Mouse (Mus musculus): ENCODE results near the gene Zmpste24. TPM values are rescaled to one million over a fixed set of nuclear protein-coding genes. Genes with fewer than 3 reads are reported as not detected.

The Zmpste24 gene
- total and polyA plus RNA-seq, 3 experiments, result 17.1 to 24.8 (median 24.4) TPM

DNA sequence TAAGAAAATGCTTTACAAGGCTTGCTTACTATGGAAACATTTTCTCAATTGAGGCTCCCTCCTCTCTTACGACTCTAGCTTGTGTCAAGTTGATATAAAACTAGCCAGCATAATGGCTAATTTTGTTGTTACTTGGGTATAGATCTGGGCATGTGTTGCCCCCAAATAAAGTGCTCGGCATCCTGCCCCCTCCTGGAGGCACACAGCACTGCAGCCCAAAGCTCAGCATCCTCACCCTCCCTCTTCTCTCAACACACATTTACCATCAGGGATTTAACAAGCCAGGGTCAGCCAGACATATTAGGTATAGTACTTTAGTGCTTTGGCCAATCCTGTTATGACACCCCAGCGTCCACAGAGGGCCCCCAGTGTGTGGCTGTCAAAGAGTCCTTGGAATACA lies 41.7 kb downstream of the Zmpste24 start:
- peak; percentile 73 for TF ChIP-seq CTCF (IDR thresholded peaks at IDR 0.05)
- no peak for TF ChIP-seq EP300 (IDR thresholded peaks at IDR 0.05; ENCODE audit: insufficient read depth, low read depth, low read length)
- intact Hi-C loops (cut with DNase I), result no loop called here
- no peaks in the 10 kb centered on the region for H3K79me2 ChIP-seq (replicated peaks; ENCODE audit: control insufficient read depth, insufficient read depth, low read length)
- no peak overlapping the region for H3K27ac ChIP-seq
- no peaks in the 10 kb centered on the region; the same call in 1 of the 2 replicates for H3K36me3 ChIP-seq (ENCODE audit: control insufficient read depth, insufficient read depth, low read length)
- H3K27me3 ChIP-seq (ENCODE audit: control insufficient read depth, insufficient read depth, low read length), result no peaks in the 10 kb centered on the region; the same call in 1 of the 2 replicates
- no peak for DNase-seq
- H3K4me3 ChIP-seq, result no peak overlapping the region
- WGBS, result 52% methylated on average over 3 of the region's 3 CpGs
- no peaks in the 10 kb centered on the region for H3K4me1 ChIP-seq (ENCODE audit: control insufficient read depth, insufficient read depth, low read length)
- H3K9ac ChIP-seq (ENCODE audit: low read depth, low read length), result no peak overlapping the region

DNA sequence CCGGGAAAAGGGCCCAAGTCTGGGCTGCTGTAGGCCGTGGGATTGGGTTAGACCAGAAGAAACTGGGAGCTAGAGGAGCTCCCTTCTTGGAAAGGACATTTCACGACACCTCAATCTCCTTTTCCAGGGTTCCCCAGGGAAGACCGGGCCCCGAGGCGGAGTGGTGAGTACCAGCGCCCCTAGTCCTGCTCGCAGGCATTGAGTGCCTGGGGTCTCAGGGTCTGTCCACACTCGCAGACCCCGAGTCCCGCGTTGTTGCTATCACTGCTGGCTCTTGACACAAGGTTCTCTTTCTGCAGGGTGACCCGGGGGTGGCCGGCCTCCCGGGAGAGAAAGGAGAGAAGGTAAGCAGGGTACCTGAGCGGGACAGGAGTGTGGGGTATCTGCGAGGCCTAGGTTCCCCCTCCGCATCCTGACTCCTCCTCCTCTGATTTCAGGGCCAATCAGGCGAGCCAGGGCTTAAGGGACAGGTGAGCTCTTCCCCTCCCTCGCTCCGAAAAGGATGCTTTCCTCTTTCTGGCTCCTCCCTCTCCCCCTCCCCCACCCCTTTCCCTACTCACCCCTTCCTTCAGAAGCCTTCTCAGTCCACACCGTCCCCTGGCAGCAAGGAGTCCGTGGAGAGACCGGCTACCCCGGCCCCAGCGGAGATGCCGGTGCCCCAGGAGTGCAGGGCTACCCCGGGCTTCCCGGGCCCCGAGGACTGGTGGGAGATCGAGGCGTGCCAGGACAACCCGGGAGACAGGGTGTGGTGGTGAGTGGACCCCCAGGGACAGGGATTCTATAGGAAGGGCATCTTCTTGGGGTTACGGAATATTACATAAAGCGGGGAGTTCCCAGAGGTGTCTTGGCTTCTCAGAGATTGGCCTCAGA lies 45.4 kb downstream of the Zmpste24 start:
- H3K9ac ChIP-seq (ENCODE audit: low read depth, low read length), result no peak overlapping the region
- H3K4me1 ChIP-seq (ENCODE audit: control insufficient read depth, insufficient read depth, low read length), result no peaks in the 10 kb centered on the region
- no peak overlapping the region for H3K27ac ChIP-seq
- H3K27me3 ChIP-seq (ENCODE audit: control insufficient read depth, insufficient read depth, low read length), result no peaks in the 10 kb centered on the region; the same call in 1 of the 2 replicates
- 21% methylated on average over 35 of the region's 35 CpGs for WGBS
- DNase-seq, result no peak
- TF ChIP-seq CTCF (IDR thresholded peaks at IDR 0.05) (no peak), POLR2A (IDR thresholded peaks at IDR 0.05; ENCODE audit: insufficient read depth, low read depth, low read length) (no peak), EP300 (IDR thresholded peaks at IDR 0.05; ENCODE audit: insufficient read depth, low read depth, low read length) (no peak)
- no peaks in the 10 kb centered on the region for H3K79me2 ChIP-seq (replicated peaks; ENCODE audit: control insufficient read depth, insufficient read depth, low read length)
- intact Hi-C loops (cut with DNase I), result no loop called here
- no peaks in the 10 kb centered on the region for H3K36me3 ChIP-seq (ENCODE audit: control insufficient read depth, insufficient read depth, low read length)
- H3K4me3 ChIP-seq, result no peak overlapping the region

DNA sequence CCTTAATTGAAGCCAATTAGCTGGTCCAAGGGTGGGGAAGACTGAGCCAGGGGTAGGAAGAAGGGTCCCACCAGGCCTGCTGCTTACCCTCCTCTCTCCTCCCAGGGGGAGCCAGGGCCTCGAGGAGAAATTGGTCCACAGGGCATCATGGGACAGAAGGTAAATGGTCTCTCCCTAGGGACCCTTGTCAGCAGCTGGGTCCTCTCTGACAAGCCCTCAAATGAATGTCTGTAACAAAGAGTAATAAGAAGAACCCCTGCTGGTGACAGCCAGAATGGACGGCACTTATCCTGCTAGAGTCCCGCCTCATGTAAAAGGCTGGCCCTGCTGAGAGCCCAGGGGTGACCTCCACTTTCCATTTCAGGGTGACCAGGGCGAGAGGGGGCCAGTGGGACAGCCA lies 46.2 kb downstream of the Zmpste24 start:
- H3K4me3 ChIP-seq, result no peak overlapping the region
- no peaks in the 10 kb centered on the region; the same call in 1 of the 2 replicates for H3K27me3 ChIP-seq (ENCODE audit: control insufficient read depth, insufficient read depth, low read length)
- no peak overlapping the region for H3K9ac ChIP-seq (ENCODE audit: low read depth, low read length)
- H3K27ac ChIP-seq, result no peak overlapping the region
- H3K4me1 ChIP-seq (ENCODE audit: control insufficient read depth, insufficient read depth, low read length), result no peaks in the 10 kb centered on the region
- intact Hi-C loops (cut with DNase I), result no loop called here
- H3K36me3 ChIP-seq (ENCODE audit: control insufficient read depth, insufficient read depth, low read length), result no peaks in the 10 kb centered on the region
- H3K79me2 ChIP-seq (replicated peaks; ENCODE audit: control insufficient read depth, insufficient read depth, low read length), result no peaks in the 10 kb centered on the region; the same call in 1 of the 2 replicates
- TF ChIP-seq POLR2A (IDR thresholded peaks at IDR 0.05; ENCODE audit: insufficient read depth, low read depth, low read length) (no peak), EP300 (IDR thresholded peaks at IDR 0.05; ENCODE audit: insufficient read depth, low read depth, low read length) (no peak), CTCF (IDR thresholded peaks at IDR 0.05) (no peak)
- 50% methylated on average over 4 of the region's 4 CpGs for whole genome bisulfite sequencing
- no peak for DNase-seq

DNA sequence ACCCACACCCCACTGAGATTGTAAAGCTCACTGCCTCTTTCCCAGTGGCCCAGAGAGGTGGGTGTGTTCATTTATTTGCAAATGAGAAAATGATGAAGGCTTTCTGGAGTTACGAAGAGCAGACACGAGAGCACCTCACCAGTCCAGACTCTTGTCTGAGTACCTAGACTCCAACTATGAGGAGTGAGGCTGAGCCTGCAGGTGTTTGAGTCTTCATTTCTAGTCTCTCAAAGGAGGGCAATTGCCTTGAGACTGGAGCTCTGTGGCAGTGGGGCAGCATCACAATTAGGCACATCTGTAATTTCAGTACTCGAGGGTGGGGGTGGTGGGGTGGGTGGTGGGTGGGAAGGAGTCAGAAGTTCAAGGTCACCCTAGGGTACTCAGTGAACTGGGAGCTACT lies 55.1 kb downstream of the Zmpste24 start:
- intact Hi-C loops (cut with DNase I), result no loop called here
- no peak for TF ChIP-seq EP300 (IDR thresholded peaks at IDR 0.05; ENCODE audit: insufficient read depth, low read depth, low read length)
- TF ChIP-seq CTCF (IDR thresholded peaks at IDR 0.05), result no peak
- no peak for TF ChIP-seq POLR2A (IDR thresholded peaks at IDR 0.05; ENCODE audit: insufficient read depth, low read depth, low read length)
- Histone ChIP-seq H3K79me2 (replicated peaks; ENCODE audit: control insufficient read depth, insufficient read depth, low read length) (no peaks in the 10 kb centered on the region; the same call in 1 of the 2 replicates), H3K27me3 (ENCODE audit: control insufficient read depth, insufficient read depth, low read length) (peaks cover 4% of the 10 kb centered on the region), H3K36me3 (ENCODE audit: control insufficient read depth, insufficient read depth, low read length) (no peaks in the 10 kb centered on the region), H3K27ac (no peak overlapping the region), H3K4me1 (ENCODE audit: control insufficient read depth, insufficient read depth, low read length) (peaks cover 2% of the 10 kb centered on the region; the same call in 1 of the 2 replicates), H3K9ac (ENCODE audit: low read depth, low read length) (no peak overlapping the region), H3K4me3 (no peak overlapping the region)
- WGBS, result 89% methylated on average over 3 of the region's 3 CpGs
- DNase-seq, result no peak

DNA sequence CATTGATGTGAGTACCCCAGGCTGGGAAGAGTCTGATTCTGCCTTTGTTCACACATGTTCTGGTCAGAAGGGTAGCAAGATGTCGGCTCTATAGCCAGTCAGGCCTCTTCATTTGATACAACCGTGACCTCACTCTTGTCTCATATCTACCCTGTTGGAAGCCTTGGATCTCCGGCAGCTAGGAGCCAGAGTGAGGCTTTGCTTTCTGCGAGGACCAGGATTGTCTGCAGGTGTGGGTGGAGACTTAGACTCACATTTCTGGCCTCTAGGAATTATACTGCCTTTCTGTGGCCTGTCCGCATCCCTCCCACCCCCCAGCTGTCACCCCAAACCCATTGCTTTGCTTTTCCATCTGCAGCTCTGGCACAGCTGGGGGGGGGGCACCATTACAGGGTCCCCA lies 55.6 kb downstream of the Zmpste24 start:
- Histone ChIP-seq H3K79me2 (replicated peaks; ENCODE audit: control insufficient read depth, insufficient read depth, low read length) (no peaks in the 10 kb centered on the region; the same call in 1 of the 2 replicates), H3K27me3 (ENCODE audit: control insufficient read depth, insufficient read depth, low read length) (peaks cover 4% of the 10 kb centered on the region), H3K27ac (no peak overlapping the region), H3K9ac (ENCODE audit: low read depth, low read length) (no peak overlapping the region), H3K36me3 (ENCODE audit: control insufficient read depth, insufficient read depth, low read length) (no peaks in the 10 kb centered on the region), H3K4me3 (no peak overlapping the region), H3K4me1 (ENCODE audit: control insufficient read depth, insufficient read depth, low read length) (peaks cover 2% of the 10 kb centered on the region; the same call in 1 of the 2 replicates)
- 83% methylated on average over 5 of the region's 5 CpGs for WGBS
- intact Hi-C loops (cut with DNase I), result no loop called here
- DNase-seq, result no peak
- TF ChIP-seq EP300 (IDR thresholded peaks at IDR 0.05; ENCODE audit: insufficient read depth, low read depth, low read length), result no peak
- TF ChIP-seq CTCF (IDR thresholded peaks at IDR 0.05), result no peak
- no peak for TF ChIP-seq POLR2A (IDR thresholded peaks at IDR 0.05; ENCODE audit: insufficient read depth, low read depth, low read length)
